Mouse (Mus musculus): ENCODE measurements at regions not wholly inside any gene's neighbourhood (a gene's known extent, or its start where the extent isn't known, plus 50 kb on each side); places are given as distances from the start of the nearest gene placed in this dataset.

GRCm38 (mm10) chr5:77865342-77865741 is 457.5 kb upstream of the Igfbp7 start:
- Histone ChIP-seq H3K79me2 (ENCODE audit: control insufficient read depth, insufficient read depth, low read length, poor library complexity) (no peaks in the 10 kb centered on the region), H3K4me1 (ENCODE audit: control insufficient read depth in 1 of 2, insufficient read depth in 2 of 2, low read length in 2 of 2) (no peaks in the 10 kb centered on the region), H3K27ac (ENCODE audit: control insufficient read depth, low read depth, low read length) (no peak overlapping the region), H3K9ac (ENCODE audit: control insufficient read depth, low read depth, low read length, poor library complexity, severe bottlenecking) (no peak overlapping the region), H3K36me3 (ENCODE audit: control insufficient read depth in 1 of 2, insufficient read depth in 2 of 2, low read length in 2 of 2) (no peaks in the 10 kb centered on the region), H3K4me3 (ENCODE audit: control insufficient read depth in 1 of 2, insufficient read depth in 1 of 2, low read depth in 2 of 2, low read length in 2 of 2) (no peak overlapping the region), H3K9me3 (replicated peaks; ENCODE audit: insufficient read depth, low read length) (no peaks in the 10 kb centered on the region), H3K27me3 (ENCODE audit: control insufficient read depth in 1 of 2, insufficient read depth in 2 of 2, low read length in 2 of 2) (no peaks in the 10 kb centered on the region; a peak in 1 of 4 replicates)
- TF ChIP-seq E2F4 (IDR thresholded peaks at IDR 0.05; ENCODE audit: borderline replicate concordance, low read depth, low read length), result no peak
- DNase-seq (ENCODE audit: low read depth, low spot score), result no peak

GRCm38 (mm10) chr5:77855191-77855590 is 447.4 kb upstream of the Igfbp7 start:
- no peak overlapping the region for H3K9ac ChIP-seq (ENCODE audit: control insufficient read depth, low read depth, low read length, poor library complexity, severe bottlenecking)
- no peak overlapping the region for H3K4me3 ChIP-seq (ENCODE audit: control insufficient read depth in 1 of 2, insufficient read depth in 1 of 2, low read depth in 2 of 2, low read length in 2 of 2)
- H3K36me3 ChIP-seq (ENCODE audit: control insufficient read depth in 1 of 2, insufficient read depth in 2 of 2, low read length in 2 of 2), result no peaks in the 10 kb centered on the region
- H3K4me1 ChIP-seq (ENCODE audit: control insufficient read depth in 1 of 2, insufficient read depth in 2 of 2, low read length in 2 of 2), result no peaks in the 10 kb centered on the region
- no peaks in the 10 kb centered on the region for H3K79me2 ChIP-seq (ENCODE audit: control insufficient read depth, insufficient read depth, low read length, poor library complexity)
- no peaks in the 10 kb centered on the region for H3K27me3 ChIP-seq (ENCODE audit: control insufficient read depth in 1 of 2, insufficient read depth in 2 of 2, low read length in 2 of 2)
- no peaks in the 10 kb centered on the region for H3K9me3 ChIP-seq (replicated peaks; ENCODE audit: insufficient read depth, low read length)
- no peak for DNase-seq (ENCODE audit: low read depth, low spot score)
- no peak overlapping the region for H3K27ac ChIP-seq (ENCODE audit: control insufficient read depth, low read depth, low read length)
- TF ChIP-seq SMC3 (IDR thresholded peaks at IDR 0.05; ENCODE audit: low read depth, low read length) (no peak), GATA1 (IDR thresholded peaks at IDR 0.05; ENCODE audit: low read depth, low read length) (no peak), JUND (IDR thresholded peaks at IDR 0.05; ENCODE audit: low read depth, low read length) (no peak)

GRCm38 (mm10) chr5:77853999-77854784 is 446.4 kb upstream of the Igfbp7 start:
- Histone ChIP-seq H3K9ac (ENCODE audit: control insufficient read depth, low read depth, low read length, poor library complexity, severe bottlenecking) (no peak overlapping the region), H3K9me3 (replicated peaks; ENCODE audit: insufficient read depth, low read length) (no peaks in the 10 kb centered on the region), H3K4me3 (ENCODE audit: control insufficient read depth in 1 of 2, insufficient read depth in 1 of 2, low read depth in 2 of 2, low read length in 2 of 2) (no peak overlapping the region), H3K4me1 (ENCODE audit: control insufficient read depth in 1 of 2, insufficient read depth in 2 of 2, low read length in 2 of 2) (no peaks in the 10 kb centered on the region), H3K27me3 (ENCODE audit: control insufficient read depth in 1 of 2, insufficient read depth in 2 of 2, low read length in 2 of 2) (no peaks in the 10 kb centered on the region), H3K27ac (ENCODE audit: control insufficient read depth, low read depth, low read length) (no peak overlapping the region), H3K36me3 (ENCODE audit: control insufficient read depth in 1 of 2, insufficient read depth in 2 of 2, low read length in 2 of 2) (no peaks in the 10 kb centered on the region), H3K79me2 (ENCODE audit: control insufficient read depth, insufficient read depth, low read length, poor library complexity) (no peaks in the 10 kb centered on the region)
- TF ChIP-seq MEF2A (IDR thresholded peaks at IDR 0.05; ENCODE audit: extremely low read depth, insufficient replicate concordance, low read depth, low read length, poor library complexity, severe bottlenecking), result no peak
- no peak for TF ChIP-seq MAFK (IDR thresholded peaks at IDR 0.05; ENCODE audit: borderline replicate concordance, low read depth, low read length)
- TF ChIP-seq SIN3A (IDR thresholded peaks at IDR 0.05; ENCODE audit: low read length), result no peak
- no peak for TF ChIP-seq MYB (IDR thresholded peaks at IDR 0.05; ENCODE audit: low read depth, low read length)
- no peak for TF ChIP-seq GABPA (IDR thresholded peaks at IDR 0.05; ENCODE audit: low read depth, low read length)
- TF ChIP-seq USF1 (IDR thresholded peaks at IDR 0.05; ENCODE audit: low read depth, low read length), result no peak
- TF ChIP-seq BHLHE40 (IDR thresholded peaks at IDR 0.05; ENCODE audit: borderline replicate concordance, low read depth, low read length), result no peak
- TF ChIP-seq CTCF (IDR thresholded peaks at IDR 0.05 in 2 of 3, conservative IDR thresholded peaks at IDR 0.05 in 1 of 3; ENCODE audit: control insufficient read depth in 1 of 3, insufficient read depth in 1 of 3, low read depth in 2 of 3, low read length in 3 of 3, poor library complexity in 1 of 3, severe bottlenecking in 1 of 3), result no peak
- no peak for TF ChIP-seq RAD21 (IDR thresholded peaks at IDR 0.05; ENCODE audit: low read depth, low read length)
- no peak for TF ChIP-seq USF2 (IDR thresholded peaks at IDR 0.05; ENCODE audit: borderline replicate concordance in 1 of 2, insufficient read depth in 1 of 2, low read depth in 1 of 2, low read length in 2 of 2)
- TF ChIP-seq TCF12 (IDR thresholded peaks at IDR 0.05; ENCODE audit: low read depth, low read length), result no peak
- TF ChIP-seq ETS1 (IDR thresholded peaks at IDR 0.05; ENCODE audit: low read depth, low read length), result no peak
- no peak for TF ChIP-seq HCFC1 (IDR thresholded peaks at IDR 0.05; ENCODE audit: low read depth, low read length)
- no peak for TF ChIP-seq NELFE (IDR thresholded peaks at IDR 0.05; ENCODE audit: low read depth, low read length)
- no peak for TF ChIP-seq E2F4 (IDR thresholded peaks at IDR 0.05; ENCODE audit: borderline replicate concordance, low read depth, low read length)
- DNase-seq (ENCODE audit: low read depth, low spot score), result no peak

All from MEL (cell line).